Mouse (Mus musculus) neural tube, embryonic 11.5 days (tissue): Measurements from ENCODE around the gene Gas6. TPM values are rescaled to one million over a fixed set of nuclear protein-coding genes. Genes with fewer than 3 reads are reported as not detected.

ENCODE experiments used
- ATAC-seq: fragments of 200-750 bp; cut with Nextera tagmentation; 2 replicates; pipeline ENCODE4 v1.8.0; 2017; ENCODE audit warnings: moderate number of reproducible peaks, mild to moderate bottlenecking, moderate TSS enrichment, moderate library complexity; ENCODE audit not compliant: insufficient read depth, low FRiP score, low TSS enrichment
- DNase-seq: peaks from one replicate; pipeline ENCODE4 v3.0.0-alpha.2; 2015; ENCODE audit warnings: low spot score
- H3K27ac ChIP-seq: fragments of 300-500 bp; sonication (generic); 2 replicates; pipeline ENCODE4 v1.5.1; 2014; ENCODE audit warnings: low read depth, mild to moderate bottlenecking, low read length
- H3K27me3 ChIP-seq: fragments of 300-500 bp; sonication (generic); 2 replicates; pipeline ENCODE4 v1.6.1; 2014; ENCODE audit warnings: mild to moderate bottlenecking, low read length, mixed read lengths; ENCODE audit not compliant: control insufficient read depth, insufficient read depth
- H3K36me3 ChIP-seq: fragments of 300-500 bp; sonication (generic); 2 replicates; pipeline ENCODE4 v1.6.1; 2014; ENCODE audit warnings: mild to moderate bottlenecking, low read length, moderate library complexity, mixed read lengths; ENCODE audit not compliant: control insufficient read depth, insufficient read depth
- H3K4me1 ChIP-seq: fragments of 300-500 bp; sonication (generic); 2 replicates; pipeline ENCODE4 v1.6.1; 2014; ENCODE audit warnings: low read length, mixed read lengths; ENCODE audit not compliant: control insufficient read depth, insufficient read depth
- H3K4me2 ChIP-seq: fragments of 300-500 bp; sonication (generic); 2 replicates; pipeline ENCODE4 v1.6.1; 2014; ENCODE audit warnings: low read depth, mild to moderate bottlenecking, moderate library complexity
- H3K4me3 ChIP-seq: fragments of 300-500 bp; sonication (generic); 2 replicates; pipeline ENCODE4 v1.5.1; 2014; ENCODE audit warnings: low read depth, low read length
- H3K9ac ChIP-seq: fragments of 300-500 bp; sonication (generic); 2 replicates; pipeline ENCODE4 v1.6.1; 2014; ENCODE audit warnings: mild to moderate bottlenecking, low read length
- H3K9me3 ChIP-seq: fragments of 300-500 bp; sonication (generic); 2 replicates; pipeline ENCODE4 v1.6.1; 2016; ENCODE audit warnings: low read length; ENCODE audit not compliant: control insufficient read depth
- WGBS: fragments of 180-500 bp; shearing (Covaris S2); extraction: QIAGEN DNeasy Blood & Tissue Kit; methylation state at CpG from one replicate; pipeline ENCODE4 v1.1.7; 2014; 5-methylcytosine and 5-hydroxymethylcytosine counted together
- polyA plus RNA-seq: library from polyadenylated mRNA; unstranded; fragments of >200 nt; fragmentation: Nextera tagmentation; extraction: Ambion mirVana; gene quantifications from 2 replicates; pipeline ENCODE4 v1.2.1, GENCODE M21; 2014

Gas6 gene
- polyA plus RNA-seq, 1 experiment from 2014 or later: 6.5 TPM

- Histone ChIP-seq H3K27ac (no peak overlapping the region), H3K9ac (no peak overlapping the region), H3K4me2 (no peak overlapping the region), H3K4me1 (0 out of 2 replicates have a peak, but pooled peaks cover 2% of the 10 kb centered on the region), H3K36me3 (no peaks in the 10 kb centered on the region), H3K27me3 (peaks cover 19% of the 10 kb centered on the region), H3K4me3 (no peak overlapping the region), H3K9me3 (no peaks in the 10 kb centered on the region)
- no peak for DNase-seq
- ATAC-seq: no peak
- WGBS: 58% methylated on average over 11 of the region's 11 CpGs
Observed at GRCm38 (mm10) chr8:13493011-13493410, 1.3 kb downstream of the Gas6 start.

- Histone ChIP-seq H3K36me3 (no peaks in the 10 kb centered on the region), H3K9me3 (no peaks in the 10 kb centered on the region), H3K27ac (no peak overlapping the region), H3K27me3 (peaks cover 19% of the 10 kb centered on the region), H3K9ac (no peak overlapping the region), H3K4me2 (no peak overlapping the region), H3K4me1 (0 out of 2 replicates have a peak, but pooled peaks cover 2% of the 10 kb centered on the region), H3K4me3 (no peak overlapping the region)
- 64% methylated on average over 9 of the region's 9 CpGs for WGBS
- ATAC-seq: no peak
- no peak for DNase-seq
Observed at GRCm38 (mm10) chr8:13492198-13492995, 1.9 kb downstream of the Gas6 start.

GRCm38 (mm10) chr8:13491491-13492010 is 2.7 kb downstream of the Gas6 start:
- 89% methylated on average over 14 of the region's 14 CpGs for WGBS
- ATAC-seq: no peak
- Histone ChIP-seq H3K9ac (no peak overlapping the region), H3K4me1 (0 out of 2 replicates have a peak, but pooled peaks cover 2% of the 10 kb centered on the region), H3K4me2 (no peak overlapping the region), H3K27ac (no peak overlapping the region), H3K9me3 (no peaks in the 10 kb centered on the region), H3K4me3 (no peak overlapping the region), H3K36me3 (no peaks in the 10 kb centered on the region), H3K27me3 (peaks cover 19% of the 10 kb centered on the region)
- DNase-seq: no peak

GRCm38 (mm10) chr8:13489986-13490910 is 4.0 kb downstream of the Gas6 start:
- no peaks in the 10 kb centered on the region for H3K9me3 ChIP-seq
- 52% methylated on average over 13 of the region's 13 CpGs for WGBS
- no peak overlapping the region for H3K9ac ChIP-seq
- no peaks in the 10 kb centered on the region for H3K36me3 ChIP-seq
- H3K4me1 ChIP-seq: 0 out of 2 replicates have a peak, but pooled peaks cover 2% of the 10 kb centered on the region
- ATAC-seq (no peak), DNase-seq (no peak)
- no peak overlapping the region for H3K27ac ChIP-seq
- H3K27me3 ChIP-seq: peaks cover 19% of the 10 kb centered on the region
- no peak overlapping the region for H3K4me3 ChIP-seq
- H3K4me2 ChIP-seq: no peak overlapping the region

GRCm38 (mm10) chr8:13489351-13489750 is 4.9 kb downstream of the Gas6 start:
- H3K36me3 ChIP-seq: no peaks in the 10 kb centered on the region
- H3K9ac ChIP-seq: no peak overlapping the region
- H3K27ac ChIP-seq: no peak overlapping the region
- H3K4me1 ChIP-seq: 0 out of 2 replicates have a peak, but pooled peaks cover 2% of the 10 kb centered on the region
- no peak overlapping the region for H3K4me2 ChIP-seq
- 85% methylated on average over 3 of the region's 3 CpGs for WGBS
- H3K9me3 ChIP-seq: no peaks in the 10 kb centered on the region
- H3K27me3 ChIP-seq: peaks cover 14% of the 10 kb centered on the region
- ATAC-seq (no peak), DNase-seq (no peak)
- no peak overlapping the region for H3K4me3 ChIP-seq

- ATAC-seq: no peak
- DNase-seq: no peak
- no peak overlapping the region for H3K9ac ChIP-seq
Observed at GRCm38 (mm10) chr8:13483191-13483590, 11.1 kb downstream of the Gas6 start.

GRCm38 (mm10) chr8:13482101-13482801 is 12.0 kb downstream of the Gas6 start:
- DNase-seq (no peak), ATAC-seq (no peak)
- H3K27me3 ChIP-seq: no peaks in the 10 kb centered on the region
- H3K4me3 ChIP-seq: no peak overlapping the region
- H3K9ac ChIP-seq: no peak overlapping the region
- H3K4me2 ChIP-seq: no peak overlapping the region
- no peaks in the 10 kb centered on the region for H3K36me3 ChIP-seq
- H3K9me3 ChIP-seq: no peaks in the 10 kb centered on the region
- WGBS: 81% methylated on average over 2 of the region's 2 CpGs
- H3K4me1 ChIP-seq: no peaks in the 10 kb centered on the region
- H3K27ac ChIP-seq: no peak overlapping the region

More at GRCm38 (mm10) chr8:13483191-13483590, 11.1 kb downstream of the Gas6 start:
- Histone ChIP-seq H3K4me2 (no peak overlapping the region), H3K9me3 (no peaks in the 10 kb centered on the region), H3K4me3 (no peak overlapping the region), H3K27me3 (no peaks in the 10 kb centered on the region), H3K27ac (no peak overlapping the region), H3K36me3 (no peaks in the 10 kb centered on the region), H3K4me1 (no peaks in the 10 kb centered on the region)
- 86% methylated on average over 5 of the region's 5 CpGs for whole genome bisulfite sequencing

- Histone ChIP-seq H3K36me3 (no peaks in the 10 kb centered on the region), H3K4me2 (no peak overlapping the region), H3K4me1 (no peaks in the 10 kb centered on the region), H3K4me3 (no peak overlapping the region), H3K9ac (no peak overlapping the region), H3K9me3 (no peaks in the 10 kb centered on the region), H3K27ac (no peak overlapping the region), H3K27me3 (no peaks in the 10 kb centered on the region)
- DNase-seq (no peak), ATAC-seq (no peak)
- 90% methylated on average over 3 of the region's 3 CpGs for WGBS
Observed at GRCm38 (mm10) chr8:13481596-13481995, 12.7 kb downstream of the Gas6 start.
